Mouse (Mus musculus) lung, postnatal 0 days (tissue): ENCODE measurements around the gene Ttc12.

ENCODE experiments used
- CTCF ChIP-seq: IDR thresholded peaks from 2 replicates; pipeline ENCODE4 v1.5.1; 2016; ENCODE audit warnings: antibody characterized with exemption, mild to moderate bottlenecking
- EP300 ChIP-seq: IDR thresholded peaks from 2 replicates; pipeline ENCODE4 v1.6.1; 2016; ENCODE audit warnings: antibody characterized with exemption, mild to moderate bottlenecking, control low read depth

GRCm38 (mm10) chr9:49487657-49487943, 1.6 kb upstream of the Ttc12 start:
- TF ChIP-seq CTCF, result no peak
- no peak for TF ChIP-seq EP300
